Mouse (Mus musculus) spleen, postnatal 4 days (tissue): ENCODE measurements at regions not wholly inside any gene's neighbourhood (a gene's known extent, or its start where the extent isn't known, plus 50 kb on each side); places are given as distances from the start of the nearest gene placed in this dataset.

Experiments used
- DNase-seq, 2 experiments: peaks; one replicate each; pipeline ENCODE4 v3.0.0; 2022; ENCODE audit warnings: low spot score in 2 of 2

DNA sequence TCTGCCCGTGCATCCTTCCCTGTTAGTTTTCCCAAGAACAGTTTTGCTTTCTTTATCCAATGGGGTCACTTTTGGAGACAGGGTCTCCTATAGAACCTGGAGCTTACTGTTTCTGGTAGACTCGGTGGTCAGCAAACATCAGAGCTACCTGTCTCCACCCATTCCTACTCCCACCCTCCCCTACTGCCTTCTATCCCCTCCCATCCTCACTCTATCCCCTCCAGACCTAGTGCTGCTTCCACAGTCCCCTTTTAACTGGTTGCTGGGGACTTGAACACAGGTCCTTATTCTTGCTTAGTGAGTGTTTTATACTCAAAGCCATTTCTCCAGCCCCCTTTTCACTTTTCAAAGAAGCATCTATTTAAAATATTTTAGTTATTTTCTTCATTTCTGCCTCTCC, 189.4 kb upstream of the Fat4 start:
- DNase-seq = no peak

DNA sequence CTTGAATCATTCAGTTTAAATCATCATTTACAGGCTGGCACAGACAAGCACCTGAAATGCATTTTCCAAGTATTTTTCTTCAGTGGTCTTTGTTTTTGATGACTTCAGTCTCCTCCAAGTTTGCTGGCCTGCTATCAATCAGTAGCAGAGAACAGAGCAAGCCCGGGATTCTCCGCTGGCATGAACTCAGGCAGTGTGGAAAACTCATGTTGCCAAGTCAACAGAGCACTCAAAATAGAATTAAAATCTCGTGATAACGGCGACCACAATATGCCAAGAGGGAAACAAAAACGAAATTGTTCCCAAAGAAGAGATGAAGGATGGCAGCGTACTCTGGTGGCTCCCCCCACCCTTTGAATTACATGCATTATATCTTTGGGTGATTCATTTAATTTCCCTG, 190.9 kb upstream of the Fat4 start:
- no peak for DNase-seq

DNA sequence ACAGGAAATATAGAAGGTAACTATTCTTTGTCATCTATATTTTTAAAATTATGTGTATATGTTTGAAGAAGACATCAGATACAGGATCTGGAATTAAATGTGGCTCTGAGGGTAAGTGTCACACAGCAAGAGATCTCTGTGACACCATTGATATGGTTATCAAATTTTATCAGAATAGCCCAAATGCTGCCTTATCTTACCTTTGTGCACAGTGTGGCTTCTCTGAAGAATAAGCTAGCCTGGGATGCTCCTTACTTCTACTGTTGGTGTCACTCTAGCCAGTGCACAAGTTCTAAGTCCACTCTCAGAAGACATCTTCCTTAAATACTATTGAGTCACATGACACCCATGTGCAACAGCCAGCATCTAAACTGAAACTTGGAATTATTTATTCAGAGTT, 194.0 kb upstream of the Fat4 start:
- DNase-seq = no peak

DNA sequence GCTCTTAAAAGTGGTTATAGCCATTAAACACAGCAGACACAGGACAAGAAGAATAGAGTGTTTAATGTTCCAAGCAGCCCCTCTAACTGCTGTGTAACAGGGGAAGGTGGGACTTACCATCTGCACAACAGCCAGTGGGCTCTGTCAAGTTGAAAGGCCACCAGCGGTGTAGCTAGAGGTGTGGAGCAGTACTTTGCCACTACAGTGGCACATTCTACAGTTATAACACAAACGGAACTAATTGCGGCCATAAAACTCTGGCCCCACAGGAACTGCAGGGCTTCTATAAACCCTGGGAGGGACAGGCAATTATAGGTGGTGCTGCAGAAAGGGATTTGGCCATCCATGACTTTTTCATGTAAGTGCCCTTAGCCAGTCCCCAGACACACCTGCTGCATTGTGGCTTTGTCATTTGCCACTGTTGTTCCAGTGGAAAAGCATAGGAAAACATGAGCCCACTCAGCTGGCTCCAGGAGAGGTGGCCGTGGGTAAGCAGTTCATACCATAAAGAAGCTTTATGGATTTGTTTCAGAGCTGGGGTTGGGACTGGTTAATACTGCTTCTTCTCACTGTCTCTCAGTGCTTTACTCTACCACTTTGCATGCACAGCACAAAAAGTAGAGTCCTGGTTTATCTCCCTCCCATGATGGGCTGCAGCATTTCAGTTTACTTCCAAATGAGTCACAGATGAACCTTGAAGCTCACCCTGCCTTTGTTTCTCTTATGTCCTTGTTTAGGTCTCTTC, 199.8 kb upstream of the Ankrd50 start:
- no peak for DNase-seq

DNA sequence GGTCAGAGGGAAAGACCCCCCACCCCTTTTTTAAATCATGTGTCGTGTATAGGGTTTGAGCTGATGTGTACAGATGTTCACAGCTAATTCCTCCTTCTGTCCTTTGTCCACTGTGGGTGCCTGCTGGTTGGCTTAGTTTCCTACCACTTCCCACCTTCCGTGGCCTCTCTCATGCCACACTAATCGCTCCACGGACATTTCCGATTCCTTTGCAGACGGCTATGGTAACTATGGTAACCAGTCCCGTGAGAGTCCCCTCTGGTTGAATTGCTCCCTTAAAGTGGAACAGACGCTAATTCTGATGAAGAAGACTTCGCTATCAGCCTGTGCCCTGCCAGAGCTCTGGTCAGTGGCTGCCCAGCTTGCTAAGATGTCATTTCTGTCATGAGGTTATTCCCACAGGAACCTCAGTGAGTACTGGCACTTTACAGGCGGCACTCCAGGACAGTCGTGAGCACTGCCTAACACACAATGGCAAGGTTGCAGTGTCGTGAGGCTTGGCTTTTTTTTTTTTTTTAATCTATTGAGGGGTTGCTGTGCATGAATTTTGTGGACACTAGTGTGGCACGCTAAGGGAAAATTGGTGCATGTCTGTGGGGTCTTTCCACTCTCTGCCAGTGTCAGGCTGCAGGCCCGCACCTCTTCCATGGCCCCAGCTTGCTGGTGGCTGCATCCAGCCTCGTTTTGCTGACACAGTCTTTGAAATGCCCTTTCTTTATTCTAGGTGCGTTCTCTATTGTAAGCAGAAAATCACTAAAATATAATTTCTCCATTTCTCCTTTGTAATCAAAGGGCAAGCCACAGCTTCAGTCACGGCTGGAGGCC, 179.2 kb upstream of the Ankrd50 start:
- DNase-seq = no peak

DNA sequence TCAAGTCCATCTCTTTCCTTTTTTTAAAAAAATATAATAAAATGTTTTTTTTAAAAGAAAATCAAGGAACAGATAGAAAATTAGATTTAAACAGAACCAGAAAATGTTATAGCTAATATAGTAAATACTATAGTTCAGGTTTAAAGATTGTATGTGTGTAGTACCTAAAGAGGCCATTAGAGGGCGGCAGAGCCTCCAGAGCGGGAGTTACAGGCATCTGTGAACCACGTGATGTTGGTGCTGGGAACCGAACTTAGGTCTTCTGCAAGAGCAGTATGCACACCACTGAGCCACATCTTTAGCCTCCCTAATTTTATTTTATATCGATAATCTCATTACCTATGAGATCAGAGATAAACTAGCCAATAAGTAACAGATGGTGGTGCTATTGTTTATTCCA, 178.4 kb upstream of the Ankrd50 start:
- no peak for DNase-seq

DNA sequence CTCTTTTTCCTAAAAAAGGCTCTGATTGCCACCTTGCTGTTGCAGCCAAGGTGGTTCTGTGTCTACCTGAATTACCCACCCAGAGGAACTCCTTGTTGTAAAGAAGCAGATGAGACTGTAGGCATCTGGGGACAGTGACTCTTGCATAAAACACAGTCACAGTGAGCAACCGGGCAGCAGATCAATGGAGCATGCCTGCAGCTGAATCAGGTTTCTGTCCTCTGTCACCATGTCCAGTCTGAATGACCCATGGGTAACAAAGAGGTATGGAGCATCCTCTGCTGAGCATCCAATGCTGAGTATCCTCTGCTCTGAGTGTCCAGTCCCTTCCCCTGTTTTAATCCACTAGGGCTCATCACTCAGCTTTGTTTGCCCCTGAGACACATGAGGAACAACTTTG, 172.1 kb upstream of the Ankrd50 start:
- DNase-seq = no peak

DNA sequence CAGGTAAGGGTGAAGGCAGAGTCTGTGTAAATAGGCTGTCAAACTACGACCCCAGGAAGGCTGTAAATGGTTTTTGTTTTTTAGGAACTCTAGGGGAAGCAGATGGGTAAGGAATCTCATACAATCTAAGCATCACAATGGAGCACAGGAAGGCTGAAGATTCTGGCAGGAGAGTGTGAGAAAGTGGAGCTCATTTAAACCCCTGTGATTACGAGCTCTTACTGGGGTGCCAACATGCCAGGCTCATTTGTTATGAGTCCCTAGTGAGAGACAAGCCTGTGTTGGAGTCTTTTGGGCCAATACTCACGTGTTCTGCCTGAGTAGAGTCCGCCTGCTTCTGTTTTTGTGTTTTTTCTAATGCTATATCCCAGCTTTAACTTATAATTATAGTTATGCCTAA, 169.3 kb upstream of the Ankrd50 start:
- no peak for DNase-seq

DNA sequence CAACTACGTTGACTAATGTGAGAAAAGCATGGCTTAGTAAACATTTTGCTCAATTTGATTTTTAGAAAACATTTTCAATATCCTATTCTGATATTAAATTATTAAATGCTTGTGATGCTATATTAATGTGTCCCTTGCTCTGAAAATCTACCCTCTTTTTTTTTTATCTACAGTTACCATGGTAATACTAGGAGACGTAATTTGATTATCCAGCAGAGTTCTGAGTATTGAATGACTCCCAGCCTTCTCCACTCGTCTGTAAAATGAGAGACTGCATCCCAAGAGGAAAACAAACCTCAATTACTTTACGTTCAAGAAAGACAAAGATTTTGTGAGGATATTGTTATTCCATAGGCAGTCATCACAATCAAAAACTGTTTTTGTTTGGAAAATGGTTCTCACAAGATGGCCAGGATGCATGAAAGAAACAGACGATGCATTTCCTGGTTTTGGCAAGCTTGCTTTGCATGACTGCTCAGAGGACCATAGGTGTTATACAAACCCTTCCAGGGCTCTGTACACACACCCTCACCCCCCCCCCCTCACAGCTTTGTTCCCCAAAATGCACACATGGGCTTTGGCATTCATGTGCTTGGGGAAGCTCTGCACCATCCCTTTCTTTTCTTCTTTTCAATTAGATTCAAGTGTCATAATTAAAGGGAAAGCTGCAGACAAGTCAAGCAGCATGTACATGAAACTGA, 168.5 kb upstream of the Ankrd50 start:
- DNase-seq = no peak

DNA sequence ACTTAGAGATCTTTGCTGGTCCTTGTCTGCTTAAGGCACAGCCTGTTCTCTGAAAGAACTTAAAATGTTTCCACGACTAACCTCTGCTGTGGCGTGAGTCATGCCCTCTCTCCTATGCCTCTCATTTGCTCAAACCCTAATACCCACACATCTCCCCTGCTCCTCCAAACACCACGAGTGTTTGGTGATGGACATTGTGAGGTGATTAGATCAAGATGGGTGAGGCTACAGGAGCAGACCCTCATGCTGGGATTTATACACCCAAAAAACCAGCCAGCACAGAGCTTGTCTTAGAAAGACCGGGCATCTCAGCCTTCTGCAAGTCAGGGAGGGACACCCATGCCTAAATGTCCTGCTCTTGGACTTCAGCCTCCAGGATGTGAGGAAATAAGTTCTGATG, 165.5 kb upstream of the Ankrd50 start:
- no peak for DNase-seq

DNA sequence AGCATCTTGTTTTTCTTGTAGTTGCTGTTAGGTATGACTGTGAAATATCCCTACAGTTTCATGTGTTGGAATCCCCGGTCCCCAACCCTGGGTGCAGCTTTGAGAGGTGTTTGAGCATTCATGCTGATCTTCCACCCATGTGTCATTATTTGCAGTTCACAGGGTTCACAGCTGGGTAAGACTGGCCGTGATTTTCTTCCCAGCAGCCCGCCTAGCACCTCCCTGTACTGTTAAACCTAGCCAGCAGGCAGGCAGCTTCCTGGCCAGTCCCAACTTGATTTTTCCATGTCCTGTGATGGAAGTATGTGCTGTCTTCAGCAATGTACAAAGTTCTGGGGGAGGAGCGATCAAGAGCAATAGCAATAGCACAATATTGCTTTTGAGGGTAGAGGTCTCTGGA, 164.0 kb upstream of the Ankrd50 start:
- no peak for DNase-seq

DNA sequence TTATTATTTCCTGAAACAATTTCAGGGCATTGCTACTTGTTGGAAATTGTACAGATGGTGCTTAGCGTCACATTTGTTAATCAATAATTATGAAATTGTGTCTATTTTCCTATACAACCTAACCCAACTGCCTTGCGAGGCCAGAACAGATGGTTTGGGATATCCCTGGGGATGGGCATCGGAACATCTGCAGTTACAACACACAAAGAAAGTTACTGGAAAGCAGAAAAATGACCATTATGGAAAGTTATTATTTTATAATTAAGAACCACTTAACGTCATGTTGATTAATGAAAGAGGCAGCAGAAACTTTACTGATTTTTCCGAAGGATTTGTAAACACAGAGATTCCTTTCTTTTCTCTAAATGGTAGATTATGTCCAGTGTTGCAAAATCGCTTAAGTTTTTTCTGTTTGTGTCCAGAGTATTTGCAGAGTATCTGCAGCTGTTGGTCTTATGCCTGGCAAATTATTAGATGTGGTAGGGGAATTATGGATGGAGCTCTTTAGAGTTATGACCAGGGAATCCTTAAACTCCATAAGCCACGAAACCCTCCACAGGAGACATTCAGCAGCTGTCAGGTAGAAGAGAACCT, 163.2 kb upstream of the Ankrd50 start:
- DNase-seq = no peak

DNA sequence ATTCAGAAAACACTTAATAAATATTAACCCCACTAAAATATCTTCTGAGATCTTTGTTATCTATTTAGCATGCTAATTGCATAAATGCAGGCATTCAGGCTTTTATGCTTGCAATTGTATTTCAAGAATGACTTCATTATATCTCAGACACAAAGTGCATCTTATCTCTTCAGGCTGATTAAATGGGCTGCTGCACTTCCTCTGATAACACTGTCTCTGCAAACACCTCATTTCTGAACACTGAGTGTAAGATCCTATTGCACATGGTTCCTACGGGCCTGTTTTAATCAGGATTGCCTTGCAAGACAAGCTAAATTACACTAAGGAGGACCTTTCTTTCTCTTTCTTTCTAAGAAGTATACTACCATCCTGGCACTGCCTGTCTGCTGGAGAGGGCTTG, 157.1 kb upstream of the Ankrd50 start:
- no peak for DNase-seq

DNA sequence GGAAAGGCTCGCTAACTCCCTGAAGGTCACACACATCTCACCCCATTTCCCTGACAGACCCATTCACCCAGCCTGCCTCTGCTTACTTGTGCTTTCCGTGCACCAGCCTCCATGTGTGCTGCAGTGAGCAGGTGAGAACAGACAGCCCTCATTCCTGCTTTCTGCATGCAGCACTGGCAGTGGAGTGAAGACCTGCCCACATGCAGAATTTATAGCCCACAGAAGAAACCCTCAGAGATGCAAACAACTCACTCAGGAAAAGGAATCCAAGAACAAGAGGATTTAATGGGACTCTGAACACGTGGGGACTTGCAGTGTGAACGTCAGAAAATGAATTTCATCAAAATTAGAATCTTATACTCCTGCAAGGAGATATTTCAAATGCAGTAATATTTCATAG, 152.2 kb upstream of the Ankrd50 start:
- no peak for DNase-seq

DNA sequence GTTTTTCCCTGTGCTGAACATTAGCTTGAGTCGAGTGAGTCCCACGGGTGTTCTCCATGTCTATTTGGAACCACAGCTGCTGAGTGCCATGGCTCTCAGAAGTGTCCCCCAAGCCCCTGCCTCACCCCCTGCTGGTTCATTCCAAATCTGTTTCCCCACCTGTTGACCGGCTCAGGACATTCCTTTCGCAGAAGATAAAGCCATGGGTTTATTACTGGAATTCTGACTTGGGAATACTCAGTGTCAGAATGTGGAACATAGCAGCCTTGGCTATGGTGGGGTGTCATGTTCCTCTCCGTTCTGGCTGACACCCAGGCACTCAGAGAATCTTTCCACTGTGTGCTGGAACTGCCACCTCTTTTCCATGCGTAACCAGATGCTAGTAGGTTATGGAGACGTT, 148.7 kb upstream of the Ankrd50 start:
- no peak for DNase-seq

DNA sequence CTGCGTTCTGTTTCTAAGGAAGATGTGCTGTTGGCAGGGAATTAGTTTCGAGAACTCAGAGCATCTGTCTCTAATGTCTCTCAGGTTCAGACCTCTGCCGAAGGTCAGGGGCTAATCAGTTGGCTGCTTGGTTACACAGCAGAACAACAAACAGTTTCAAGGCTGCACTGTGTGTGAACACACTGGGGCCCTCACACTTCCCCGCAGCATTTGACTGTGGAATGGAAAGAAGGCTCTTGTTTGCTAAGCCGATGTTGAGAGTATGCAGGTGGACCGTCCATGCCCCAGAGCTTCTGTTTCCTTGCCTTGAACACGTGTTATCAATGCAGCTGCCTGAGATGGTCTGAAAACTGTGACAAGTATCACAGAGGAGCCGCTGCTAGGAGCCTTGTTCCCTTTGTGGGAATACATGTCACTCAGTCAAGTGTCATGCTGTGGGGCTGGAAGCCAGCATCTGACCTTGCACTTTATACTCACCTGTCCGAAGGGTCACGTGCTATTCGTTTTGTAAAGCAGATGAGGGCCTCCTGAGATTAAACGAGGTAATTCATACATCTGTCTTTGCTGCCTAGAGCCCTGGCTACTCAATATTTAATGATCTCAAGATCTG, 141.0 kb upstream of the Ankrd50 start:
- DNase-seq = no peak

DNA sequence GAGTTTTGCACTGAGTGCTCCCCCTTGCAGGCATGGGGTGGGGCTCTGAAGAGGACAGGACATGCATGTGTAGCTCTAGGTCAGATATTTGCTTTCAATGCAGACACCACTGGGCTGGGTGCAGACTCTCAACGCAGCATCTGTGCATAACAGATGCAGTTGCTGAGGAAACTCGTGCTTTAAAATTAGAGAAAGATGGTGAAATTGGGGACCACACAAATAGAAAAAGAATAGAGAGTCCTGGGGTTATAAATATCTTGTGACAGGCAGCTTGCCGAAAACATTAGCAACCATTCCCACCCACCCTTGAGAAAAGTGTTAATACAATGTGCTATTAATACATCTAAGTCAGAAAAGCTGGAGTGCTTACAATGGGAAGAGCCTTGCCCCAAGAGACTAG, 133.3 kb upstream of the Ankrd50 start:
- no peak for DNase-seq

DNA sequence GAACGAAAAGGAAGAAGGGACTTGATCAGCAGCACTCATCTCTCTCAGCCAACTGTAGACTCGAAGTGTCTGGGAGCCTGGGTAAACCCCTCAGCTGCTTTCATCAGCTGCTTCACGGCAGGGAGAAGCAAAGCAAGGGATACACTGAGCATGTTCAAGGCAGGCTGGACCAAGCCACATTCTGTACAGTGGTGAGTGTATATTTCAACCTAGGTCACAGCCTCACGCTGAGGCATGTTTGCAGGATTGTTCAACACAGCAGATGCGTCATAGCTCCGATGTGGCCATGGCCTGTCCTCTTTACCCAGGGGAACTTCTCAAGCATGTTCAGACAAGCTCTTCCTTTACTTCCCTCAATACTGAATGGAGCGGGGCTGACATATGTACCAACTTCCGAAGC, 132.6 kb upstream of the Ankrd50 start:
- no peak for DNase-seq

DNA sequence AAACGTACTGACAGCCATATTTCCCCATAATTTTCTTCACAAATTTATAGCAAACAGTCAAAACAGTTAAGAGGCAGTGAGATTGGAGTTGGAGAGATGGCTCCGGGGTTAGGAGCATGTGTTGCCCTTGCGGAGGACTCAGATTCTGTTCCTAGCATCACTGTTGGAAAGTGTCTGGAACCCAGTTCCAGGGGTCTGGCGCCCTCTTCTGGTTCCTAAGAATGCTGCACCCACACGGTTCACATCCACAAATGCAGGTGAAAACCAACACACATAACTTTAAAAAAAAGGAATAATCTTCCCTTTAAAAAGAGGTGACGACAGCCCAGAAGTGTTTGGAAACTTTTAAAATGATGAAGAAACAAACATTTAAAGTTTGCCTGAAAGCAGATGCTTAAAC, 129.1 kb upstream of the Ankrd50 start:
- DNase-seq = no peak

DNA sequence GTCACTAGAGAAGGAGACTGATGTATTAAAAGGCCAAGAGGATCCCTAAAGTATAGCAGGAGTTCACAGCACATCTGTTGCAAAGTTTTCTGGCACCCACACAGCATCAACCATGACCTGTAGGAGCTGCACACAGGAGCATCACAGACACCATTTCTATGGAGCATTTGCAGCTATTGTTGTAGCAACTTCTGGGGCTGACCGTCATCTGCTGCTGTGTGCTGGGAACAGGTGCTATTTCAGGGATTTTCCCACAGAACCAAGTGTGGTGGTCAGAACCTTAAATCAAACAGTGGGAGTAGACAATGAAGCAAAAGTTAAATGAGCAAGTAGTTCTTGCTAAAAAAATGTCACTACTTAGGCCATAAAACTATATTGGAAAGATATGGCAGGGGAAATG, 106.9 kb upstream of the Ankrd50 start:
- no peak for DNase-seq

DNA sequence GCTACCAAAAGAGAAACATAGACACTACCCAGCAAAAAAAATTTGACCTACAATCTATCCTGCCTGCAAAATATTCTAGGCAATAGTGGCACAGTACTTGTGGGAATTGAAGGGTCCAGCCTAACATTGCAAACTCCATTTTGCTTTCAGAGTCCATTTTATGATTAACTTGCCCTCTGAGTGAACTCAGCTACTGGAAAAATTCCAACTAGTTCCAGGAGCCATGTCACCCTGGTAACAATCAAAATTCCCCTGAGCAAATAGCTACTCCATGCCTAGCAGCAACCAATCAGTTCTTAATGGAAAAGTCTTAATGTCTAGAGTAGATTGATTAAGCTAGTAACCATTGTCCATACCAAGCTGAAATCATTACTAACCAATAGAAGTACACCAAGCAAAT, 104.3 kb upstream of the Ankrd50 start:
- DNase-seq = no peak

DNA sequence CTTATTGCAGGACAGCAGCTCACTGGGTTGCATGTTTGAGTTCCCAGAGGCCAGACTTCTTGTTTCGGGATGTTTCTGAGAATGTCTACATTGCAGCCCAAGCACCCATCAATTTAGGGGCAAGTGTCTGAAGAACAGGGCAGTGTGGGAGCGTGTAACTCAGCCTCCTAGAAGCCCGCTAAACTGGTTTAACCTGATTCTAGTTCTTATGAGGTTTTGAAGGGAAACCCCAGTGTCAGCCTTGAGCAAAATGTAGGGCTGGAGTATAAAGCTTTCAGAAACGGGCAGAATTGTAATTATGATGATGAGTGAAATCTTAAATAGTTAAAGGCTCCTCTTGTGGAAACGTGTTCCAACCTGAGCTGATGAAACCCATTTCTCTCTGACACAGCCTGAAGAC, 100.9 kb upstream of the Ankrd50 start:
- DNase-seq = no peak
